Mouse (Mus musculus) activated CD4-positive, CD25-positive, alpha-beta regulatory T cell, adult 4 months (primary cell): ENCODE results near the gene Kif13a. TPM values are rescaled to one million over a fixed set of nuclear protein-coding genes. Genes with fewer than 3 reads are reported as not detected.
A peak's percentile ranks its signal among the peaks of the same experiment; 100 is the strongest.

ENCODE experiments used
- ATAC-seq: one replicate; pipeline ENCODE4 v1.8.0; 2017
- polyA plus RNA-seq, 2 experiments: library from polyadenylated mRNA; unstranded; fragments of 100-300 nt; shearing (Covaris generic); gene quantifications; one replicate each; pipeline ENCODE4 v1.2.1; 2017

Kif13a gene
- polyA plus RNA-seq, 2 experiments from 2014 or later: 3.5 to 5.7 TPM

- ATAC-seq: no peak
Observed at GRCm38 (mm10) chr13:46765361-46765760, 164.3 kb downstream of the Kif13a start.

- no peak for ATAC-seq
Observed at GRCm38 (mm10) chr13:46763210-46763609, 166.5 kb downstream of the Kif13a start.

- no peak for ATAC-seq
Observed at GRCm38 (mm10) chr13:46760921-46761320, 168.7 kb downstream of the Kif13a start.

GRCm38 (mm10) chr13:46759281-46759809 lies 170.3 kb downstream of the Kif13a start:
- no peak for ATAC-seq

- no peak for ATAC-seq
Observed at GRCm38 (mm10) chr13:46758627-46759026, 171.0 kb downstream of the Kif13a start.

GRCm38 (mm10) chr13:46757946-46758345 lies 171.7 kb downstream of the Kif13a start:
- ATAC-seq: no peak

GRCm38 (mm10) chr13:46753294-46753693 lies 176.4 kb downstream of the Kif13a start:
- ATAC-seq: no peak

- ATAC-seq: no peak
Observed at GRCm38 (mm10) chr13:46752566-46753229, 177.0 kb downstream of the Kif13a start.

GRCm38 (mm10) chr13:46748138-46748873 lies 181.4 kb downstream of the Kif13a start:
- ATAC-seq: no peak

- ATAC-seq: no peak
Observed at GRCm38 (mm10) chr13:46743821-46744220, 185.8 kb downstream of the Kif13a start.

- no peak for ATAC-seq
Observed at GRCm38 (mm10) chr13:46742367-46742766, 187.3 kb downstream of the Kif13a start.

- ATAC-seq: no peak
Observed at GRCm38 (mm10) chr13:46739426-46739825, 190.2 kb downstream of the Kif13a start.

- ATAC-seq: no peak
Observed at GRCm38 (mm10) chr13:46737482-46737881, 192.2 kb downstream of the Kif13a start.

GRCm38 (mm10) chr13:46736479-46736865 lies 193.2 kb downstream of the Kif13a start:
- ATAC-seq: peak; percentile 25

GRCm38 (mm10) chr13:46735808-46736478 lies 193.7 kb downstream of the Kif13a start:
- ATAC-seq: peak; percentile 91

GRCm38 (mm10) chr13:46735219-46735807 lies 194.4 kb downstream of the Kif13a start:
- peak; percentile 19 for ATAC-seq

- ATAC-seq: no peak
Observed at GRCm38 (mm10) chr13:46729998-46730397, 199.7 kb downstream of the Kif13a start.

GRCm38 (mm10) chr13:46728411-46728810 lies 201.3 kb downstream of the Kif13a start:
- peak; percentile 12 for ATAC-seq

GRCm38 (mm10) chr13:46727837-46728268 lies 201.8 kb downstream of the Kif13a start, which contains the start of gene Nup153:
TSS of gene Nup153 (minus strand) at chr13:46727940.
- ATAC-seq: peak; percentile 77

- peak; percentile 29 for ATAC-seq
Observed at GRCm38 (mm10) chr13:46727038-46727836, 202.4 kb downstream of the Kif13a start.

GRCm38 (mm10) chr13:46726288-46727037 lies 203.2 kb downstream of the Kif13a start:
- no peak for ATAC-seq
